Comparison of ENCODE assay signal across 8 mouse cellular contexts in genomic region chr3:104221156-104221555, GRCm38 (mm10). TPM values are rescaled to one million over a fixed set of nuclear protein-coding genes. Genes with fewer than 3 reads are reported as not detected.
DNase-seq lines count a peak whose midpoint lies in the region; ATAC-seq lines count a peak whose summit lies in the region.

No protein-coding gene starts in this region.

- peak overlapping the region; percentile 86 for H3K27ac ChIP-seq in heart, embryonic 15.5 days
- H3K27ac ChIP-seq in embryonic facial prominence, embryonic 11.5 days (replicated peaks; ENCODE audit: low read depth, low read length) = no peak overlapping the region
- H3K27ac ChIP-seq in limb, embryonic 10.5 days = peak overlapping the region; percentile 92

- peak overlapping the region; percentile 75 for H3K4me3 ChIP-seq in heart, embryonic 15.5 days
- peak overlapping the region; percentile 81 for H3K4me3 ChIP-seq in embryonic facial prominence, embryonic 11.5 days (ENCODE audit: low read depth, low read length)
- H3K4me3 ChIP-seq in limb, embryonic 10.5 days = peak overlapping the region; percentile 86

- peak overlapping the region; percentile 35 for H3K9ac ChIP-seq in heart, embryonic 15.5 days
- peak overlapping the region; percentile 23; the same call in 1 of the 2 replicates for H3K9ac ChIP-seq in embryonic facial prominence, embryonic 11.5 days (replicated peaks; ENCODE audit: low read length)

- no peaks in the 10 kb centered on the region for H3K9me3 ChIP-seq in heart, embryonic 15.5 days (replicated peaks)
- no peaks in the 10 kb centered on the region for H3K9me3 ChIP-seq in embryonic facial prominence, embryonic 11.5 days (replicated peaks; ENCODE audit: control insufficient read depth, low read length)
- H3K9me3 ChIP-seq in limb, embryonic 10.5 days (replicated peaks) = no peaks in the 10 kb centered on the region

- H3K4me2 ChIP-seq in heart, embryonic 15.5 days = peak overlapping the region; percentile 60
- H3K4me2 ChIP-seq in embryonic facial prominence, embryonic 11.5 days (ENCODE audit: low read depth, low read length) = peak overlapping the region; percentile 51

- WGBS in heart, embryonic 15.5 days = 7% methylated on average over 11 of the region's 11 CpGs
- WGBS in embryonic facial prominence, embryonic 11.5 days = 11% methylated on average over 11 of the region's 11 CpGs
- WGBS in limb, embryonic 10.5 days = 10% methylated on average over 11 of the region's 11 CpGs

- peaks cover 11% of the 10 kb centered on the region for H3K4me1 ChIP-seq in heart, embryonic 15.5 days (replicated peaks)
- no peaks in the 10 kb centered on the region for H3K4me1 ChIP-seq in embryonic facial prominence, embryonic 11.5 days (ENCODE audit: control insufficient read depth, insufficient read depth, low read length)
- H3K4me1 ChIP-seq in limb, embryonic 10.5 days = peaks cover 23% of the 10 kb centered on the region

- H3K27me3 ChIP-seq in heart, embryonic 15.5 days = no peaks in the 10 kb centered on the region
- H3K27me3 ChIP-seq in embryonic facial prominence, embryonic 11.5 days (ENCODE audit: control insufficient read depth, insufficient read depth, low read length) = no peaks in the 10 kb centered on the region
- H3K27me3 ChIP-seq in limb, embryonic 10.5 days (ENCODE audit: low read depth, poor library complexity, severe bottlenecking) = no peaks in the 10 kb centered on the region

- no peak for DNase-seq in heart, adult 8-10 months (ENCODE audit: low spot score)
- DNase-seq in embryonic facial prominence, embryonic 11.5 days (ENCODE audit: low spot score) = no peak
- peak; percentile 31 for DNase-seq in limb, embryonic 10.5 days (ENCODE audit: low spot score)
- DNase-seq in naive thymus-derived CD4-positive, alpha-beta T cell, adult 2 months (ENCODE audit: low read depth) = peak; percentile 52
- no peak for DNase-seq in right cerebral cortex, postnatal 4 days
- DNase-seq in right cerebral cortex, postnatal 36 days (ENCODE audit: low spot score in 2 of 2) = no peak
- DNase-seq in layer of hippocampus, postnatal 14 days (ENCODE audit: low spot score in 2 of 2) = no peak

- no peak for ATAC-seq in heart, embryonic 15.5 days (replicated peaks; ENCODE audit: insufficient number of reproducible peaks, insufficient read depth, low FRiP score, low read depth)
- no peak for ATAC-seq in embryonic facial prominence, embryonic 11.5 days (replicated peaks; ENCODE audit: insufficient number of reproducible peaks, low FRiP score, low TSS enrichment, low read depth)

- H3K36me3 ChIP-seq in heart, embryonic 15.5 days = no peaks in the 10 kb centered on the region
- no peaks in the 10 kb centered on the region for H3K36me3 ChIP-seq in embryonic facial prominence, embryonic 11.5 days (replicated peaks; ENCODE audit: control insufficient read depth, insufficient read depth, low read depth, low read length)
- H3K36me3 ChIP-seq in limb, embryonic 10.5 days = no peaks in the 10 kb centered on the region

RNA-seq across cellular contexts. Expression of gene Magi3, which starts 1.0 kb away (rescaled TPM):
- 8.1 and 8.6 TPM in 2 replicates for polyA plus RNA-seq in heart, embryonic 15.5 days (2015; fragmentation: Nextera tagmentation; extraction: Ambion mirVana)
- total RNA-seq in heart, adult 8-10 months (2022) = 10 to 100 TPM; 27.8 to 41.0 (median 34.9) TPM
- polyA plus RNA-seq in embryonic facial prominence, embryonic 11.5 days (2014; fragmentation: Nextera tagmentation; extraction: Ambion mirVana) = 3.6 and 4.3 TPM in 2 replicates
- polyA plus RNA-seq in limb, embryonic 10.5 days (2016; fragmentation: Nextera tagmentation; extraction: Ambion mirVana) = 3.3 and 4.4 TPM in 2 replicates
- total RNA-seq in layer of hippocampus, postnatal 14 days (2021) = 10 to 100 TPM; 26.7 to 27.6 TPM

Comparison
In these comparisons a context has a peak if more than half of its experiments do, and no peak if none do; other contexts are left out.
1. DNase-seq: peak in limb, embryonic 10.5 days (single experiment) and naive thymus-derived CD4-positive, alpha-beta T cell, adult 2 months (single experiment); none in heart, adult 8-10 months (single experiment), embryonic facial prominence, embryonic 11.5 days (single experiment), right cerebral cortex, postnatal 4 days (single experiment), right cerebral cortex, postnatal 36 days (0 of 2) and layer of hippocampus, postnatal 14 days (0 of 2).
2. Peak in every context shown above with its lines, with median percentiles within 50 percentile points of each other: H3K4me3 ChIP-seq.